Mouse (Mus musculus) CH12F3 (cell line): ENCODE results near the gene Polr2j.

Experiments used
- in situ Hi-C: fragments of 300-500 bp; cut with MboI; formaldehyde crosslinking; loops from 2 replicates; pipeline ENCODE4 v1.14.3; 2020; ENCODE audit warnings: low sequenced_read_pairs

Polr2j gene

GRCm38 (mm10) chr5:136115891-136116783 lies at the start of gene Polr2j:
Gene Polr2j (plus strand): TSS chr5:136116631.
- in situ Hi-C loops = no loop called here

DNA sequence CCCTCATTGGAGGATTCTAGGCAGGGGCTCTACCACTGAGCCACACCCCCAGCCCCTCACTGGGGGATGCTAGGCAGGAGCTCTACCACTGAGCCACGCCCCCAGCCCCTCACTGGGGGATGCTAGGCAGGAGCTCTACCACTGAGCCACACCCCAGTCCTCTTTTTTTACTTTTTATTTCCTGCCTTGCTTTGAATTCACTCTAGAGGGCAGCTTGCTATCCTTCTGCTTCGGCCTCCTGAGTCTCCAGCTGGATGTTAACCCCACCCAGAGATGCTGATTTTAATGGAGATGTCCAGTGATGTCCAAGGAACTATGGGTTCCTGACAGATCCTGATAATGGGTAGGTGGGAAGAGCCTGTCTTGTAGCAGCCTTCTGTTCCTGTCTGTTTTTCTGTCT lies 47.0 kb upstream of the Polr2j start:
- in situ Hi-C loops = loop anchor here (10.0 kb wide), 1 partner anchor 95 kb away; the partner anchor contains the start of gene Ssc4d

DNA sequence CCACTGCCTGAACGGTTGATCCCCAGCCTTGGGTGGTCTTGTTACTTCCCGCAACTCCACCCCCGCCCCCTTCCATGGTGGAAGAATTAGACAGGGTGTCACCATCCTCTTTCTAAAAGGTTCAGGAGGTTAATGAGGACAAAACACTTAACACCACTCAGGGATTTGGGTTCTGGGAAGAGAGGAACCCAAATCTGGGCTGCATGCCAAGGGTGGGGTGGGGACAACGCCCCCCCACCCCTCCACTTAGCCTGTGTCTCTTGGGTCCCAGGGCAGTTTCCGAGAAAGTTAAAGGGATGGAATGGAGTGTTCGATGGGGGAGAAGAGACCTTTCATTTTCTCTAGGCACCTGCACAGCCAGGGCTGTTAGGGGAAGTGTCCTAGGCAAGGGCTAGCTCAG lies 43.4 kb upstream of the Polr2j start:
- in situ Hi-C loops = no loop called here

DNA sequence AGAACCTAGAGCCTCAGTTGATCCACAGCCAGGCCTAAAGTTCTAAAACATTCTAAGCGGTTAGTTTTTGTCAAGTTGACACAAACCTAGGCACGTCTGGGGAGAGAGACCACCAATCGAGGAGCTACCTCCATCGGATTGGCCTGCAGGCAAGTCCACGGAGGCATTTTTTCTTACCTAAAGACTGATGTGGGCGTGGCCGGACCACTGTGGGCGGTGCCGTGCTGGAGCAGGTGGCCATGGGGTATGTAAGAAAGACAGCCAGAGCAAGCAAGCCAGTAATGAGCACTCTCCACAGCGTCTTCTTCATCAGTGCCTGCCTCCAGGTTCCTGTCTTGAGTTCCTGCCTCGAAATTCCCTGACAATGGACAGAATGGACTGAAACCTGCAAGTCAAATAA lies 42.9 kb upstream of the Polr2j start:
- in situ Hi-C loops = no loop called here

- in situ Hi-C loops = no loop called here
These were observed 41.4 kb upstream of the Polr2j start for GRCm38 (mm10) chr5:136075076-136075475.

- in situ Hi-C loops = no loop called here
These were observed 40.1 kb upstream of the Polr2j start for GRCm38 (mm10) chr5:136076284-136076683.

- in situ Hi-C loops = no loop called here
These were observed 39.4 kb upstream of the Polr2j start for GRCm38 (mm10) chr5:136077001-136077550.

DNA sequence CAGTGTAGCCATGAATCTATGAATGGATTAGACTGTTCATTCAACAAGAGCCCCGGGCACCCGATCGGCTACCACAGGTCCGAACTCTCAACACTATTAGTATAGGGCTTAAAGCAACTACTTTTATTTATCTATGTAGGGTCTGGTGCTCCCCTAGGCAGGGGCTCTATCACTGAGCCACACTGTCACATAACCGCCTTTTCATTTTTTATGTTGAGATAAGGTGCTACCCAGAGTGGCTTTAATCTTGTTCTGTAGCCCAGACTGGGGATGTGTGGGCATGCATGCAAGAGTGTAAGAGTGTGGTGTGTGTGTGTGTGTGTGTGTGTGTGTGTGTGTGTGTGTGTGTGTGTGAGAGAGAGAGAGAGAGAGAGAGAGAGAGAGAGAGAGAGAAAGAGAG lies 38.3 kb upstream of the Polr2j start:
- in situ Hi-C loops = no loop called here

DNA sequence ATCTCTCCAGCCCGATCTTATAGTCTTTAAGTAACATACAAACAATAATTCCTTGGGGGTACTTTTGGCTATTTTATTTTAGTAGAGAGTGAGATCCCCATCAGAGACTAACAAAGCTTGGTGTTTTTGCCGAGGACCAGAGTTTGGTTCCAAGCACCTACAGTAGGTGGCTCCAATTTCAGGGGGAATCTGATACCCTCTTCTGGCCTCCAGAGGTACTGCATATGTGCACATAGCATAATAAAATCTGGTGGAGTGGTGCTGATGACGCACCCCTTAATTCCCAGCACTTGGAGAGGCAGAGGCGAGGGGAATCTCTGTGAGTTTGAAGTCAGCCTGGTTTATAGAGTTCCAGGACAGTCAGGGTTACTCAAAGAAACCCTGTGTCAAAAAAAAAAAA lies 34.1 kb upstream of the Polr2j start:
- in situ Hi-C loops = no loop called here

DNA sequence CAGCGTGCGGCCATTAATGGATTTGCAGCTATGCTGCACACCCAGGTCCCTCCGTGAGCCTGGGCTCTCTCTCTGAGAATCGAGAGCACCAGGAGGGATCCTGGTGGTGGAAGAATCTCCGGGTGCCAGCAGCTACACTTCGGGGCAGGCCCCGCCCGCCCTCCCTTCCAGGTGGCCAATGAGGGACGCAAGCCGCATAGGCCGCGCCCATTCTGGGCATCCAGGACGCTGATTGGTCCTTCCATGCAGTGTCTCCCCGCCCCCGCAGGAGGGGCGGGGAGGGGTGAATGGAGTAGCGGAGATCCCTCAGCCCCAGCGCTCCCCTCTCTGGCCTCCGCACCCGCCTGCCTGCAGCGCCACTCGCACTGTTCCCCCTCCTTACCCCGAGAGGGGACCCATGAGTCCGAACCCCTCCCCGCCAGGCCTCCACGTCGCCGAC lies 32.7 kb upstream of the Polr2j start, which contains the start of gene Rasa4:
Gene Rasa4 (plus strand): TSS at position 248 of the 439 bp plus-strand sequence.
- in situ Hi-C loops = no loop called here

DNA sequence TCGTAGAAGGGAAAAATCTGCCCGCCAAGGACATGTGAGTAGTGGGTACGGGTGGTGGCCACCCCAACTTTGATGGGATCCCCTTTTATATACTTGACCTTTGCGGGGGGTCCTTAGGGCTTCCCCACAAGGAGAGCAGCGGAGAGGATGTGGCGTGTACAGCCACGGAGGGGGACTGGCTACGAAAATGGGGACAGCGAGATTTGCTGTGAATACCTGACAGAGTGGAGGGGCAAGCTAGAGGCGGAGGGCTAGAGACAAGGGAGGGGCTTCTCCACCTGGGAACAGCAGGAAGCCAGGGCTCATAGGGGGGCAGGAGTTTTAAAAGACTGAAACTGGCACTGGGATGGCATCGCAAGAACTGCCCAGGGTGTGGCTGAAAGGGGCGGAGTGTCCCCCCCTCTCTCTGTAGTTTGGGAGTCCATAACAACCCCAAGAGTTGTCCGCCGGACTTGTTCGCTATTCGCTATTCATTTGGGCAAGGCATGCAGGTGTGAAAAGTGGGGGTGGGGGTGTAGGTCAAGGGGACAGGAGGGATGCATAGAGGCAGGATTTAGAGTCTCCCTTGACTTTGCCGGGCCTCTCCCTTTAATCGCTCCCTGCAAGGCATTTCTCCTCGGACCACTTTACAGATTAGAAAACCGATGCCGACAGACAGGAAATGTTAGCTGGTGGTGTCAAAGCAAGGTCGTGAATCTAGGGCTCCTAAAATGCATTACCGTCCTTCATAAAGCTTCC lies 32.1 kb upstream of the Polr2j start:
- in situ Hi-C loops = no loop called here

GRCm38 (mm10) chr5:136084891-136085651 lies 31.4 kb upstream of the Polr2j start:
- in situ Hi-C loops = no loop called here

GRCm38 (mm10) chr5:136086290-136086689 lies 30.1 kb upstream of the Polr2j start:
- in situ Hi-C loops = no loop called here

GRCm38 (mm10) chr5:136088821-136089575 lies 27.4 kb upstream of the Polr2j start:
- in situ Hi-C loops = no loop called here

DNA sequence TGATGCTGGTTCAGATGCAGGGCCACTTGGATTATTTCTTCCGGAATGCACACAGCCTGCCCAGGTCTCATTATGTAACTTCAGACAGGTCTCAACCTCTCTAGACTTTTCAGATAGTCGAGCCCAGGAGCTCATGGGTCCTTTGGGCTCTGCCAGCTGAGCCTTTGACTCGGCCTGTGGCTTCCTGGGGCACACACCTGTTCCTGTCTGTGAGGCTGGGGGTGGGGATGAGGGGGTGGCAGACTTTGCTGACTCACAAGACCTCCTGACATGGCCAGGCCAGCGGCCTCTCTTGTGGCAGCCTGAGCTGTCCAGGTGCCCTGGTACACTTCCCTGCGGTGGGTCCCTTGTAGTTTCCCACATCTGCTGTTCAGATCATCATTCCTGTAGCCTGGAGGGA lies 24.5 kb upstream of the Polr2j start:
- in situ Hi-C loops = no loop called here

DNA sequence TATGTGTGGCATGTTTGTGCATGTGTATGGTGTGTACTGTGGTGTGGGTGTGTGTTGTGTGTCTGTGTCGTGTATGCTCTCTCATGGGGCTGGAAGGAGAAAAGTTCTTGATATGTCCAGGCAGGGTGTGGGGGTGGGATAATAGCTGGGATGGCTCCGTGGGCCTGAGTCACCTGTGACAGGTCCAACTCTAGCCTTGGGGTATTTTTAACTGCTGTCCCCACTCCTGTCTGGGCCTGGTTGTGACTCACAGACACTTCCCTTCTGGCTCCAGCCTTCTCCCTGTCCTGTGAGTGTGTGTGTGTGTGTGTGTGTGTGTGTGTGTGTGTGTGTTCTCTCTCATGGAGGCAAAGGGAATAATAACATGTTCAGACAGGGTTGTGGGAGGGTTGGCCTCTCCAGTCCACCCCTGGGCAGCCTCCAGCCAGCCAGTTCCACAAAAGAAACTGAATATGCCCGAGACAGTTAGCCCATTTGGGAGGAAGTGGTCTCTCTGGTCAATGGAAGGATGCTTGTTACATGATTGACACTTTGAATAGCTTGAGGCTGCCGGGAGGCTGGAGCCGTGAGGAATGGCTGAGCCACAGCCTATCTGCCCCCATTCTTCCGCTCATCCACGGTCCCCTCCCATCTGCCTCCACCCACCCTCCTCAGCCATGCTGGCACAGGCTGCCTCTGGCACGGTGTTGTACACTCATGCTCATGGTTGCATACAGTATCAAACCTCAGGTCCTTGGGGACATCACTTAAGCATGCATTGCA lies 22.0 kb upstream of the Polr2j start:
- in situ Hi-C loops = no loop called here

- in situ Hi-C loops = no loop called here
These were observed 21.3 kb upstream of the Polr2j start for GRCm38 (mm10) chr5:136095089-136095488.

GRCm38 (mm10) chr5:136098536-136098935 lies 17.9 kb upstream of the Polr2j start:
- in situ Hi-C loops = no loop called here

GRCm38 (mm10) chr5:136102099-136102820 lies 14.2 kb upstream of the Polr2j start:
- in situ Hi-C loops = no loop called here
